Mouse (Mus musculus) cerebellum, adult 9-11 months (tissue): ENCODE measurements at regions not wholly inside any gene's neighbourhood (a gene's known extent, or its start where the extent isn't known, plus 50 kb on each side); places are given as distances from the start of the nearest gene placed in this dataset.

ENCODE experiments used
- DNase-seq: peaks from one replicate; pipeline ENCODE4 v3.0.0; 2022

DNA sequence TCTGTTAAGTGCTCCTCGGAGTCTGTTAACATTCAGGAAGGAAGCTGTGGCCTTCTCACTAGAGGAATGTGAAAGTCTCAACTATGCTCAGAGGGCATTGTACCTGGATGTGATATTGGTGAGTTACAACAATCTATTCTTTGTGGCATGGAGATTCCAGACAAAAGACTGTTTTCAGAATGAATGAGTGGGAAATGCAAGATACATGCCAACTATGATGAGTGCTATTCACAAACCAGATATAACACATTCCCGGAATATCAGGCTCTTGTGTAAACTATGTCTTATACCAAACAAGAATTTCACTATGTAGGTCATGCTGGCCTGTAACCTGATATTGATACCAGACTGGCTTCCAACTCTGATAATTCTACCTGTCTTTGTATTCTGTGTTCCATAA, 279.4 kb upstream of the Cypt12 start:
- no peak for DNase-seq
